Mouse (Mus musculus) erythroid progenitor cell, adult 5-6 weeks (primary cell): ENCODE data around the gene Bcl2l14. TPM values are rescaled to one million over a fixed set of nuclear protein-coding genes. Genes with fewer than 3 reads are reported as not detected.

Source experiments
- ATAC-seq: replicated peaks from 2 replicates; pipeline ENCODE4 v1.8.0; 2016; ENCODE audit warnings: moderate number of reproducible peaks, mild to moderate bottlenecking, moderate TSS enrichment, inconsistent platforms; ENCODE audit not compliant: poor library complexity, low FRiP score, severe bottlenecking
- total RNA-seq, 2 experiments: library from RNA; stranded (forward) in 1 of 2; stranded (reverse) in 1 of 2; fragments of 150-400 nt in 1 of 2; fragments of 186-747, 209-891 nt in 1 of 2; gene quantifications; 2 replicates each; pipeline versions ENCODE4 v1.2.3 to v1.2.4; 2015 to 2017; ENCODE audit warnings: low replicate concordance in 2 of 2

Gene Bcl2l14
- total RNA-seq, 2 experiments from 2014 or later: not detected

GRCm38 (mm10) chr6:134390837-134391236, 5.3 kb upstream of the Bcl2l14 start:
- no peak for ATAC-seq

- no peak for ATAC-seq
Measured at GRCm38 (mm10) chr6:134402914-134403683, 7.0 kb downstream of the Bcl2l14 start.

GRCm38 (mm10) chr6:134403684-134404070, 7.6 kb downstream of the Bcl2l14 start:
- no peak for ATAC-seq

DNA sequence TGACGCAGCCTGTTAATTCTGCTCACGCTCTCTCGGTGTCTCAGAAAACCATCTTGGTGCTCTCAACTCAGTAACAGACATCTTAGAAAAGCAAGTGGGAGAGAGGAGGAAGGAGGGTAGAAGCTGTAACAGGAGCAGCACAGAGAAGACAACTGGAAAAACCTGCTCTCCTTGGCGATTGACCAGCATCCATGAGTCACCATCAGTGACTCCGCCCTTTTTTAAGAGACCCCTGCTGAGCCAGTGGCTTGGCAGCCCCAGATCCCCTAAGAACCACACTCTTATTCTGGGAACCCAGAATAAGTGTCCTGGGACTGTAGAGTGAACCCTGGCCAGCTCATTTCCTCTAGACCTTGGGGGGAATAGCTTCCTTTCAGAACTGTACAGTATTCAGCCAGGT, 11.1 kb downstream of the Bcl2l14 start:
- ATAC-seq: no peak

DNA sequence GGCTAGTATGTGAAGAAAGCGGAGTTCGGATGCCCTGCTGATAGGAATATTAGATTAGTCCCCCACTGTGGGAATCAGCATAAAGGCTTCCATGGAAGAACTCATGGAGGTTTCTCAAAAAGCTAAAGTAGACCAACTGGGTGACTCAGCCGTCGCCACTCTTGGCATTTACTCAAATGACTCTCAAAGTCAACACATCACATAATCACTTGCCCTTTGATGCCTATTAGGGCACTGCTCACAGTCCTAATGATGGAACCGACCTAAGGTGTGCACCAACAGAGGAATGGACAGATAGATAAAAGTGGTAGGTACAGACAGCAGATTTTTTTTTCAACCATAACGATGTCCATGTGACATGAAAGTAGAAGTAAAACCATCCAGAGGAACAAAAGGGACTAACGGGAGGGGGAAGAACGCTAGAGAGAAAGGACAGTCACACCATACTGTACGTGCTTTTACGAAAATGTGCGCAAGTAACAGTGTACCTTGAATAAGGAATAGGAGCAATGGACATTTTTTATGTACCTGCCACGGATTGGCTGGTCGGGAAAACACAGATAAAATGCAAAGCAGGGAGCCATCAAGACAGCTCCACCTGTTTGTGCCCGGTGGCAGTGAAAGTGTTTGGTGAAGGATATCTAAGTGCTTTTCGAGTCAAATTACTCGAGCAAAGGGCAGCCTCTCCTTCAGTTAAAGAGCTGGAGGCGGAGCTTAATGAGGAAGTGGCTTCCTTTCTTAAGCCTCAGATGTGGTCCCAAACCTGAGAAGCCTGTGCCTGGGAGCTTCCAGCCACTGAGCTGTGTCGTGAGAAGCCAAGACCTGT, 17.8 kb downstream of the Bcl2l14 start:
- ATAC-seq: no peak

DNA sequence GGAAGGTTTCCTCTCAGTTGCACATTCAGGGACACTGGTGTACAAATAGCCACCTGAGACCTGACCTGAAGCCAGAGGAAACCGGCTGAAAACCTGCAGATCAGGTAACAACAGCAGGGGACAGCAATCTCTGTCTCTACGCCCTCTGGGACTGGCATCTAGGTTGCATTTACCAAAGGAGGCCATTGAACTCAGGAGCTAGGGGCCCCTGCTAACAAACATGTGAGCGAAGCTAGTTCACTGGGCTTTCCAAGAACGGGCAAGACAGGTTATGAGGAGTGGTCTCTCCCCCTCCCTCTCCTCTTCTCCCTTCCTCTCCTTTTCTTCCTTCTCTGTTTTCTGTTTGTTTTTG, 18.4 kb downstream of the Bcl2l14 start:
- ATAC-seq: no peak

DNA sequence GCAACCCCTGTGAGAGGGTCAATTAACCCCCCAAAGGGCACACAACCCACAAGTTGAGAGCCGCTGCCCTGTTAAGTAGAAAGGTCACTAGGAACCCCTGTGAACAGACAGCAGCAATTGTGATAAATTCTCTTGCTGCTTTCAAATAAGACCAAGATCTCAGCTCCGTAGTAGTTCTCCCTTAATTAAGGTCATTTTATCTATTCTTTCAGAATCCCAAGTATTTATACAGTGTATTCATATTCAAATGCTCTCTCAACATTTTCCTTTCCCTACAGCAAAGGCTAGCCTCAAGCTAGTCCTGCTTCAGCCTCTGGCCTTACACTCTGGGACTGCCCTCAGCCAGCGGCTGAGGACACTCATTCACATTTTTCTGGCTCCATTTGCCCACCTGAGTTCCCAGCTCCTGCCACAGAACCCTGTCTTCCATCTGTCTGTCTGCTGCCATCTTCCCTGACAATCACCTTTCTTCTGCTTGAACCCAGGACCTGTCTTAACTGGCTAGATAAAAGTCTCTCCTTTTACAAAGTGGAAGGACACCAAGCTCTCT, 20.5 kb downstream of the Bcl2l14 start:
- no peak for ATAC-seq

DNA sequence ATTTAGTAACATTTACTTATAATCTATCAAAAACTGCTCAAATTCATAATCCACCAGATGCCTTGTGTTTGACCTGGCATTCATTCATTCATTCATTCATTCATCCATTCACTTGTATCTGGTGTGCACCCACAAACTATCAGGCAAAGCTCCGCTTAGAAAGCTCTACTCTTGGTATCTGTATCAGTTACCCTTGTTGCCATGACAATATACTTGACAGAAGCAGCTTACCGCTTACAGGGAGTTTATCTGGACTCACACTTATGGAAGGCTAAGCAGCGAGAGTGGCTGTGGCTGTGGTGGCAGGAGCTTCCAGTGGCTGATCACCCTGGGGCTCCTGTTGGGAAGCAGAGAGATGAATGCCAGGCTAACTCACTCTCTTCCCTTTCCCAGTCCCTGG, 21.8 kb downstream of the Bcl2l14 start:
- ATAC-seq: no peak

DNA sequence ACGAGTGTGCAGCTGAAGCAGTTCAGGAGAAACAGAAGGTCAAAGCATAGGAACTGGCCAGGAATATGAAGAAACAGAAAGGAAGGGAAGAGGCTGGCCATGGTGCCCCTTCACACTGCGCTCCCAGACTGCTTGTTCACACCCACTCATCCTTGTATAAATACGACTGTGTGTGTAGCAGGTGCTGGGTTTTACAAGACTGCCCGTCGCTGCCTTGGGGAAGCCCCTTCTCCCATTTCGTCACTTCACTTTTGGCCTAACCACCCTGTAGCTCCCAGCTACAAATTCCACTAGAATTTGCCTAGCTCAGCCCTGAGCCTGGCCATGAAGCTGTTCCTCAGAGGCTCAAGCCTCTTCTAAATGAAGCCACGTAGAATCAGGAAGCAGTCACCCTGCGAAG, 24.3 kb downstream of the Bcl2l14 start:
- no peak for ATAC-seq

GRCm38 (mm10) chr6:134421921-134422320, 25.8 kb downstream of the Bcl2l14 start:
- no peak for ATAC-seq

- ATAC-seq: no peak
Measured at GRCm38 (mm10) chr6:134425216-134425717, 29.1 kb downstream of the Bcl2l14 start.

DNA sequence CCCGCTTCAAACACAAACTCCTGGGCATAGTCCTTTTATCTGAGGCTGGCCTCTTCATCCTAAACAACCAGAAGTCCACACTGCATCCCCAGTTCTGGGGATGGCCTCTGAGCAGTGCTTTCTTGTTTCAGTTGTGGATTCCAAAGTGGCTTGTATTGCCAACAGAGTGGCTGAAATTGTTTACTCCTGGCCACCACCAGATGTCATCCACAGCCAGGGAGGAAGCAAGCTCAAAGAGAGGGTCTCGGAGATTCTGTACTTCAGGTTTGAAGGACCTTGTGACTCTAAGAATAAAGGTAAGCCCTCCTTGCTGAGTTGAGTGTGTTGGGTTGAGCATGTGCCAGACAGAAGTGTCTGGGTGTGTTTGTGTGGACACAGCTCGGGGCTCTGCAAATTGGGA, 31.0 kb downstream of the Bcl2l14 start:
- no peak for ATAC-seq

GRCm38 (mm10) chr6:134428455-134428854, 32.3 kb downstream of the Bcl2l14 start:
- ATAC-seq: no peak

- ATAC-seq: no peak
Measured at GRCm38 (mm10) chr6:134430161-134430799, 34.2 kb downstream of the Bcl2l14 start.

GRCm38 (mm10) chr6:134431583-134431982, 35.5 kb downstream of the Bcl2l14 start:
- ATAC-seq: no peak

DNA sequence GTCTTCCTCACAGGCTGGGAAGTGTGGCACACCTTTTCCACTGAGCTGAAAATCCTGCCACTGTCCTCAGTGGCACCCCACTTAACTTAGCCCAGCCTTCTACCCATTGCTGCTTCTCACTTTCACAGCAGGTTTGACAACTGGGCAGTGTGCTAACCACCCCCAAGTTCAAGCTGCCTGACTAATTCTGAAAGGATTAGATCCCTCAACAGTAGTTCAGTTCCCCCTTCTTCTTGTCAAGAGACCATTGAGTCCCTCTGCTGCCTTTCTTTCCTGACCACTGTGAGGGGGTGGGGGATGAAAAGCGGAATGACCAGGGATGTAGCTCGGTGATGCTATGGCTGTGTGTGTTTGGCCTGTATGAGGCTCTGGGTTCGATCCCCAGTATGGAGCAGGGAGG, 37.2 kb downstream of the Bcl2l14 start:
- no peak for ATAC-seq

DNA sequence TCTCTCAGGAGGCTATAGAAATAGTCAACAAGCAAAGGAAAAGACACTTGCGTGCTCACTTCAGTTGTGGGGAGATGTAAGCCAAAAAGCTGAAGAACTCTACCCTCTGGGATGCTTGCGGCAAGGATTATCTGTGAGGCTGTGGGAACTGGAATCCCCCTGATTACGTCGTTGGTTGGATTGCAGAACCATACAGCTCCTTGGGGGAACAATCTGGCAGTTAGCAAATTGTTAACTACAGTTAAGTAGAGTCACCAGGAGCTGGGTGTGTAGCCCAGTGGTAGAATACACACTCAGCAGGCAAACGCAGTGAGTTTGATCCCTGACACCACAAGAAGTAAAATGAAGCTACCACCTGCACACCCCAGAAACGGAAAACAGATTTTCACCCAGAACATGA, 37.9 kb downstream of the Bcl2l14 start:
- ATAC-seq: no peak

DNA sequence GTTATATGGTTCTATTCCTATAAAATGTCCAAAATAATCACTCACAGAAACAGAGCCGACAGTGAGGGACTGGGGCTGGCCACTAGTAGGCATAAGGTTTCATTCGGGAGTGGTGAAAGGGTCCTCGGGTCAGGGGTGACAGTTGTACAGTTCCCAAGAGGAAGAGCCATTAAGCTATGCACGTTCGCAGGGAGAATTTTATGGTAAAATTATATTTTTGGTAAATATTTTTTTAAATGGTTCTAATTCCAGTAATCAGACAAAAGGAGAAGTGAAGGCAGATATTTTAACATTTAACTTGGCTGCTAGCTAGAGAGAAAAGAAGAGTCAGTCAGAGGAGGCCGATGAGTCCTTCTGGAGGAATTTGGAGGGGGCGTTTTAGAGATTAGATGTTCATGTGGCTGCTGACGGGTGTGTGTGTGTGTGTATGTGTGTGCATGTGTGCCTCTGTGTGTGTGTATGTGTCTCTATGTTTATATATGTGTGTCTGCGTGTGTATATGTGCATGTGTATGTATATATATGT, 38.8 kb downstream of the Bcl2l14 start:
- no peak for ATAC-seq

GRCm38 (mm10) chr6:134436955-134437354, 40.8 kb downstream of the Bcl2l14 start:
- no peak for ATAC-seq

- no peak for ATAC-seq
Measured at GRCm38 (mm10) chr6:134439401-134440021, 43.4 kb downstream of the Bcl2l14 start.
